ENCODE assay signal across 8 mouse cellular contexts in the genomic region with DNA sequence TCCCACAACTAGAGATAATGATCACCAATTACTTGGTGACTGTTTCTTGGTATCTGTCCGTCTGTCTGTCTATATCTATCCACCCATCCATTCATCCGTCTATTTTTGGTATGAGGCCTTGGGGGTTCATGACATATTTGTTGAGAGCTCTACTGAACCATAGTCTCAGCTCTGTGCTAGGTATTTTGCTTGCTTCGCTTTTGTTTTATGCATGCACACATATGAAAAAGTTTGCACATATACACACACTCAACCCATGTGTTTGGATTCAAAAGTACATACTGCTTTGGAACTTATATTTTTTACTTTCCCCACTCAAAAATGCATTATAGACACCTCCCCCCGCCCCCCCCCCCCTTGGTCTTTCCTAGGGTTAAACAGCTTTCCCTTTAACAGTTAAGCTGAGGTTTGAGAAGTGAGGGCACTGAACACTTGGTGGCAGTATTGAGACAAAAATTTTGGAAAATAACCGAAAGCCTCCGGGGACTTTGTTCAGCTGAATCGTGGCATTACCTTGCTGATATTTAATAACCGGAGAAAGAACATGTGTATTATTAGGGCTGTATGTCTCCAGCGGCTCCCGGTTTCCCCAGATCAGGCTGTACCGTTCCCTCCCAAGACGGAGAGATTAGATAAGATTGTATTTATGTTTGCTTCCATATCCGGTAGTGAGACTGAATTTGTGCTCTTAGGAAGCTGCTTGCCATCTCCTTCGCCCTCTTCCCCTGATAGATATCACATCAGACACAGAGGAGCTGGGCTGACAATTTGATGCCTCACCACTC. TPM values are rescaled to one million over a fixed set of nuclear protein-coding genes. Genes with fewer than 3 reads are reported as not detected.
DNase-seq lines count a peak whose midpoint lies in the region; ATAC-seq and TF ChIP-seq lines count a peak whose summit lies in the region.

No protein-coding gene starts in this region.

- H3K9ac ChIP-seq in liver, adult 2 months (ENCODE audit: low read depth, low read length): no peak overlapping the region
- H3K9ac ChIP-seq in forebrain, embryonic 14.5 days (ENCODE audit: low read length): peak overlapping the region; percentile 64
- peak overlapping the region; percentile 38 for H3K9ac ChIP-seq in intestine, embryonic 14.5 days (ENCODE audit: low read length)
- no peak overlapping the region for H3K9ac ChIP-seq in stomach, embryonic 14.5 days (replicated peaks; ENCODE audit: low read depth, low read length)

- peak; percentile 57 for DNase-seq in liver, adult 2 months (ENCODE audit: extremely low read depth, low read depth, low spot score)
- no peak for DNase-seq in liver
- DNase-seq in cerebellum, adult 11 months: peak; percentile 22
- peak; percentile 92 for DNase-seq in forebrain, embryonic 14.5 days (ENCODE audit: low spot score)
- DNase-seq in intestine, embryonic 14.5 days (ENCODE audit: low spot score): peak; percentile 71
- DNase-seq in left cerebral cortex, postnatal 14 days (ENCODE audit: low spot score in 2 of 2): peak; percentile 72 to 78

- peak overlapping the region; percentile 37 for H3K4me2 ChIP-seq in forebrain, embryonic 14.5 days (ENCODE audit: low read length)
- peak overlapping the region; percentile 54 for H3K4me2 ChIP-seq in intestine, embryonic 14.5 days (ENCODE audit: low read length)
- H3K4me2 ChIP-seq in stomach, embryonic 14.5 days (replicated peaks; ENCODE audit: low read depth, low read length): peak overlapping the region; percentile 40

- no peaks in the 10 kb centered on the region for H3K9me3 ChIP-seq in forebrain, embryonic 14.5 days (replicated peaks; ENCODE audit: control insufficient read depth, low read length)
- H3K9me3 ChIP-seq in intestine, embryonic 14.5 days (ENCODE audit: control insufficient read depth, low read length): no peaks in the 10 kb centered on the region
- H3K9me3 ChIP-seq in stomach, embryonic 14.5 days (ENCODE audit: control insufficient read depth, low read depth, low read length): no peaks in the 10 kb centered on the region

- peaks cover 2% of the 10 kb centered on the region for H3K4me1 ChIP-seq in liver, adult 2 months (ENCODE audit: control insufficient read depth, insufficient read depth, low read length)
- H3K4me1 ChIP-seq in forebrain, embryonic 14.5 days (ENCODE audit: control insufficient read depth, insufficient read depth, low read length): no peaks in the 10 kb centered on the region
- H3K4me1 ChIP-seq in intestine, embryonic 14.5 days (replicated peaks; ENCODE audit: control insufficient read depth, insufficient read depth, low read length): no peaks in the 10 kb centered on the region
- H3K4me1 ChIP-seq in stomach, embryonic 14.5 days (ENCODE audit: control insufficient read depth, insufficient read depth, low read length): no peaks in the 10 kb centered on the region

- intact Hi-C loops in left cerebral cortex, postnatal 14 days (cut with DNase I): loop anchor here (2.0 to 10.0 kb wide), 4 partner anchors 48 to 158 kb away; a partner anchor contains a TSS

- no peaks in the 10 kb centered on the region for H3K79me2 ChIP-seq in liver, adult 2 months (ENCODE audit: control insufficient read depth, insufficient read depth, low read length)

- peak overlapping the region; percentile 22 for H3K4me3 ChIP-seq in liver, adult 2 months (ENCODE audit: insufficient read depth, low read depth, low read length)
- peak overlapping the region; percentile 26 for H3K4me3 ChIP-seq in forebrain, embryonic 14.5 days (ENCODE audit: low read depth, low read length)
- peak overlapping the region; percentile 41 for H3K4me3 ChIP-seq in intestine, embryonic 14.5 days (ENCODE audit: low read depth, low read length)
- peak overlapping the region; percentile 23 for H3K4me3 ChIP-seq in stomach, embryonic 14.5 days (ENCODE audit: low read depth, low read length)

- no peaks in the 10 kb centered on the region for H3K36me3 ChIP-seq in liver, adult 2 months (ENCODE audit: control insufficient read depth, insufficient read depth, low read length)
- no peaks in the 10 kb centered on the region for H3K36me3 ChIP-seq in forebrain, embryonic 14.5 days (ENCODE audit: control insufficient read depth, insufficient read depth, low read length)
- H3K36me3 ChIP-seq in intestine, embryonic 14.5 days (ENCODE audit: control insufficient read depth, insufficient read depth, low read length): no peaks in the 10 kb centered on the region
- H3K36me3 ChIP-seq in stomach, embryonic 14.5 days (ENCODE audit: control insufficient read depth, insufficient read depth, low read length): no peaks in the 10 kb centered on the region

- 0 out of 2 replicates have a peak, but pooled peaks have one; percentile 9 for TF ChIP-seq CTCF in liver, adult 2 months (IDR thresholded peaks at IDR 0.05; ENCODE audit: low read depth, low read length)

- H3K27me3 ChIP-seq in liver, adult 2 months (ENCODE audit: control insufficient read depth, insufficient read depth, low read length): no peaks in the 10 kb centered on the region
- H3K27me3 ChIP-seq in forebrain, embryonic 14.5 days (replicated peaks; ENCODE audit: control insufficient read depth, insufficient read depth, low read length): no peaks in the 10 kb centered on the region
- H3K27me3 ChIP-seq in intestine, embryonic 14.5 days (replicated peaks; ENCODE audit: control insufficient read depth, insufficient read depth, low read length): no peaks in the 10 kb centered on the region; the same call in 1 of the 2 replicates
- no peaks in the 10 kb centered on the region for H3K27me3 ChIP-seq in stomach, embryonic 14.5 days (ENCODE audit: control insufficient read depth, insufficient read depth, low read length)

- TF ChIP-seq POLR2A in liver, adult 2 months (IDR thresholded peaks at IDR 0.05; ENCODE audit: extremely low read depth, insufficient read depth, low read length): no peak

- ATAC-seq in forebrain, embryonic 14.5 days: peak; percentile 81
- 0 out of 2 replicates have a peak, but pooled peaks have one; percentile 19 for ATAC-seq in intestine, embryonic 14.5 days (replicated peaks; ENCODE audit: low FRiP score, low TSS enrichment, low read depth)
- peak; percentile 45; the same call in 1 of the 2 replicates for ATAC-seq in megakaryocyte-erythroid progenitor cell, adult 5-6 weeks (replicated peaks; ENCODE audit: low FRiP score, low TSS enrichment, poor library complexity, severe bottlenecking)
- ATAC-seq in stomach, embryonic 14.5 days (ENCODE audit: insufficient number of reproducible peaks, insufficient read depth, low FRiP score, low read depth): peak; percentile 33; the same call in 1 of the 2 replicates

- H3K27ac ChIP-seq in liver, adult 2 months (replicated peaks; ENCODE audit: insufficient read depth, low read depth, low read length): no peak overlapping the region
- peak overlapping the region; percentile 53; the same call in 1 of the 2 replicates for H3K27ac ChIP-seq in forebrain, embryonic 14.5 days (ENCODE audit: low read depth, low read length)
- H3K27ac ChIP-seq in intestine, embryonic 14.5 days (ENCODE audit: low read depth): no peak overlapping the region
- H3K27ac ChIP-seq in stomach, embryonic 14.5 days (ENCODE audit: low read length): no peak overlapping the region

- 15% methylated on average over 14 of the region's 14 CpGs for WGBS in liver, adult 2 months
- WGBS in forebrain, embryonic 14.5 days: 19% methylated on average over 14 of the region's 14 CpGs
- 14% methylated on average over 14 of the region's 14 CpGs for WGBS in intestine, embryonic 14.5 days
- 16% methylated on average over 14 of the region's 14 CpGs for WGBS in stomach, embryonic 14.5 days

RNA-seq across cellular contexts. Expression of a gene that starts 20.7 kb away (rescaled TPM):
- not detected in 2 replicates for total RNA-seq in liver, adult 2 months (2014; rRNA removed)
- polyA plus RNA-seq in liver, adult 2 months (2012; rRNA removed): not detected in 2 replicates
- 0.99 and 2.0 TPM in 2 replicates for polyA plus RNA-seq in forebrain, embryonic 14.5 days (2014; fragmentation: Nextera tagmentation; extraction: Ambion mirVana)
- 0.13 TPM in 1 of 2 replicates, not detected in the other for polyA plus RNA-seq in intestine, embryonic 14.5 days (2014; fragmentation: Nextera tagmentation; extraction: Ambion mirVana)
- not detected for total RNA-seq in left cerebral cortex, postnatal 14 days (2021)
- not detected in 2 replicates for total RNA-seq in megakaryocyte-erythroid progenitor cell, adult 5-6 weeks (2014; fragmentation: Nextera tagmentation)
- total RNA-seq in megakaryocyte-erythroid progenitor cell, adult 5-6 weeks (2017): not detected in 2 replicates
- polyA plus RNA-seq in stomach, embryonic 14.5 days (2014; fragmentation: Nextera tagmentation; extraction: Ambion mirVana): 0.20 TPM in 1 of 2 replicates, not detected in the other

RNA-seq across cellular contexts. Expression of a gene that starts 57.9 kb away (rescaled TPM):
- 0.13 and 0.18 TPM in 2 replicates for total RNA-seq in liver, adult 2 months (2014; rRNA removed)
- polyA plus RNA-seq in liver, adult 2 months (2012; rRNA removed): 0.10 and 0.14 TPM in 2 replicates
- 7.6 and 9.5 TPM in 2 replicates for polyA plus RNA-seq in forebrain, embryonic 14.5 days (2014; fragmentation: Nextera tagmentation; extraction: Ambion mirVana)
- 13.2 and 13.7 TPM in 2 replicates for polyA plus RNA-seq in intestine, embryonic 14.5 days (2014; fragmentation: Nextera tagmentation; extraction: Ambion mirVana)
- total RNA-seq in left cerebral cortex, postnatal 14 days (2021): 1 to 10 TPM; 4.5 to 5.2 TPM
- total RNA-seq in megakaryocyte-erythroid progenitor cell, adult 5-6 weeks (2014; fragmentation: Nextera tagmentation): 3.2 and 3.3 TPM in 2 replicates
- 1.6 and 2.7 TPM in 2 replicates for total RNA-seq in megakaryocyte-erythroid progenitor cell, adult 5-6 weeks (2017)
- polyA plus RNA-seq in stomach, embryonic 14.5 days (2014; fragmentation: Nextera tagmentation; extraction: Ambion mirVana): 3.8 and 4.7 TPM in 2 replicates

Comparison
In these comparisons a context has a peak if more than half of its experiments do, and no peak if none do; other contexts are left out.
1. H3K9ac ChIP-seq: peak in forebrain, embryonic 14.5 days (single experiment) and intestine, embryonic 14.5 days (single experiment); none in liver, adult 2 months (single experiment) and stomach, embryonic 14.5 days (single experiment).
2. ATAC-seq: peak in every context shown above with its lines; median percentile 81 in forebrain, embryonic 14.5 days; 45 in megakaryocyte-erythroid progenitor cell, adult 5-6 weeks; 33 in stomach, embryonic 14.5 days; 19 in intestine, embryonic 14.5 days.
3. Peak in every context shown above with its lines, with median percentiles within 50 percentile points of each other: H3K4me3 ChIP-seq and H3K4me2 ChIP-seq.